Mouse (Mus musculus) brain, adult 2 months (tissue): Measurements from ENCODE around the gene Tapbpl.

Experiments
- DNase-seq: peaks from one replicate; pipeline ENCODE4 v3.0.0; 2011; ENCODE audit warnings: low read depth, low spot score

The Tapbpl gene

DNA sequence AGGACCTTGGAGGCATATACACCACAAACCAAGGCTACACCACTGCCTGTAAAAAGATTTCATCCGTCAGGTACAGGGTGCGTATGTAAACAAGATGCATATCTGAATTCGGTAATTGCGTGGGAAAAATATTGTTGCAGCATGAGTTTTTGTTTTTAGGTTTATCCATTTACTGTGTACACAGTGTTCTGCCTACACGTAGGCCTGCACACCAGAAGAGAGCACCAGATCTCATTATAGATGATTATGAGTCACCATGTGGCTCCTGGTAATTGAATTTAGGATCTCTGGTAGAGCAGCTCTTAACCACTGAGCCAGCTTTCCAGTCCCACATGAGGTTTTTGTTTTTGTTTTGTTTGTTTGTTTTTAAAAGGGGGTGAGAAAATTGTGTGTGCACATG, 34.5 kb downstream of the Tapbpl start:
- DNase-seq, result peak; percentile 60

DNA sequence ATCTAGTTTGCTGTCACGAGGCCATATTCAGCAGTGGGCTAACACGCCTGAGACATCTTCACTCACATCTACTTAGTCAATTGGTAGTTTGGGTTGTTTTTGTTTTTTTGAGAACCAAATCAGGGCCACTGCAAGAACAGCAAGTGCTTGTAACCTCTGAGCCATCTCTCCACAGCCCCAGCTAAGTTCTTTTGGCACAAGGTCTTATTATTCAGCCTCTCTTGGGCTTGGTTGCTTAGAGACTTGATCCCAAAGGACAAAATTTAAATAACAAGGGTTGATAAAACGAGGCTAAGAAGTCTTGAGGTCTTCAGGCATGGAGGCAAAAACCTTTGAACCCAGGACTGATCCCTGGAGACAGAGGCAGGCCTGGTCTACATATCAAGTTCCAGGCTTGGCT, 35.4 kb downstream of the Tapbpl start:
- no peak for DNase-seq

DNA sequence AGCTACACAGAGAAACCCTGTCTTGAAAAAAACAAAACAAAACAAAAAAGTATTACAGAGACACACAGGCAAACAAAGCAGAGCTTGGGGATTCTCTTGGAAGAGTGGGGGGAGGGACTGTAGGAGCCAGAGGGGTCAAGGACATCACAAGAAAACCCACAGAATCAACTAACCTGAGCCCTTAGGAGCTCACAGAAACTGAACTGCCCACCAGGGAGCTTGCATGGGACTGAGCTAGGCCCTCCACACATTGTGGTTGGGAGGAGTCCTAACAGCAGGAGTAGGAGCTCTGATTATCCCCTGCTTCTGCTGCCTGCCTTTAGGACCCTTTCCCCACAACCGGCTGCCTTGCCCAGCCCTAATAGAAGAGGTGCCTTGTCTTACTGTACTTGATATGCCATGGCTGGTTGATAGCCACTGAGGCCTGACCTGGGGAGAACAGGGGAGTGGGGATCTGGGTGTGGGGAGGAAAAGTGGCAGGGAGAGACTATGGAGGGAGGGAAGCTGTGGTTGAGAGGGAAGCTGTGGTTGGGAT, 36.1 kb downstream of the Tapbpl start:
- no peak for DNase-seq

DNA sequence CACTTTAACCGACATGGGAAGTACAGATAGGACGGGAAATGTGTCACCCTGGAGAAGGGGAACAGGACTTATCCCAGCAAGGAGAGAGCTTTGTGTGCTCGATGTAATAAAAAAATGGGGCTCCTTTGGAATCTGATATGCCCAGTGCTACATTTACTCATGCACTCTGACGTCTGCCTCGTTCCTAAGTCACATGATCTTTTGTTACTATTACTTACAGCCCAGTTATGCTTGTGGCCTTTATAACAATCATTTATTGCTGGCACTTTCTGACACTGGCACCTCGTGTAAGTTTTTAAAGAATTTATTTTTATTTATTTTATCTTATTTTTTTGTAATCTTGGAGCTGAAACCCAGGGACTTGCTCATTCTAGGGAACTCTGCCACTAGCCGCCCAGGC, 38.3 kb downstream of the Tapbpl start:
- DNase-seq, result no peak

DNA sequence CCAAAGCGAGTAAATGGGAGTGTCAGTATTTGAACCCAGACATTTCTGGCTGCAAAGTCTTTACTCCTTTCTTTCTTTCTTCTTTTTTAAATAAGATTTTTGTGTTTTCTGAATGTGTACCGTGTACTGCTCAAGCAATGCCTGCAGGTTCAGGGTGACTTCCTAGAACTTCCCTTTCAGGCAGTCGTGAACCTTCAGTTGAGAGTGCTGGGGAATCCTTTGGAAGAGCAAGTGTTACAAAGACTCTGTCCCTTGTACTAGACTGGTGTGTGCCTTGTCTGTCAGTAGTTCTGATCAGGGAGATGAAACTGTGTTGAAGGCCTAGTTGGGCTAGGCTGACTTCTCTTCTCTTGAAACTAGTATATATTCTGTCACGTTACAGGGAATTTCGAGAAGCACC, 38.8 kb downstream of the Tapbpl start:
- DNase-seq, result no peak

DNA sequence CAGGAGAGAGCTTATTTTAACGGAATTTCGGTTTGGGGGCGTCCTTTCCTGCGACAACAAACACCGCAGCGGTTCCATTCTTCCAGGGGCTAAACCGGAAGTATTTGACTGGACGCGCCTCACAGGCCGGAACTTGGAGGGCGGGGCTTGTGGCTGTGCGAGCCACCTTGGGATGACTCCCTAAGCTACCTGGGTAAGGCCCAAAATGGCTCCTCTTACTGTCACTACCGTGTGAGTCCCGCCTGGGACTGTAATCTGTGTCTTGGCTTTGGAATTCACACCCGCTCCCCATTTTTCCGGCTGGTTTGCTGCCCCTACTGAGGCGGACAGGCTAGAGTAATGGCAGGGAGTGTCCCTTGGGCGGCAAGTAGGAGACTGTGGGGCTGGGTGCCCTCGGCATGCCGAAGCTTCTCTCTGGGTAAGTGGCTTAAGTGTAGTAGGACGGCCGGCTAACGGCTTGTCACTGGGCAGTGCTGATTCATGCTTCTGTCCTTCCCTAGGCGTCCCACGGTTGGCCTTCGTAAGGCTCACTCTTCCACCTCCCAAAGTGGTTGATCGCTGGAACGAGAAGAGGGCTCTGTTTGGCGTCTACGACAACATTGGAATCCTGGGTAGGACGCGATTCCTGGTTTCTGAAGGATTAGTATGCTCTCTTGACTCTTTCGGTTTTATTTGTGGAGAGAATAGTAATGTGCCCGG, 39.5 kb downstream of the Tapbpl start:
- peak; percentile 97 for DNase-seq

DNA sequence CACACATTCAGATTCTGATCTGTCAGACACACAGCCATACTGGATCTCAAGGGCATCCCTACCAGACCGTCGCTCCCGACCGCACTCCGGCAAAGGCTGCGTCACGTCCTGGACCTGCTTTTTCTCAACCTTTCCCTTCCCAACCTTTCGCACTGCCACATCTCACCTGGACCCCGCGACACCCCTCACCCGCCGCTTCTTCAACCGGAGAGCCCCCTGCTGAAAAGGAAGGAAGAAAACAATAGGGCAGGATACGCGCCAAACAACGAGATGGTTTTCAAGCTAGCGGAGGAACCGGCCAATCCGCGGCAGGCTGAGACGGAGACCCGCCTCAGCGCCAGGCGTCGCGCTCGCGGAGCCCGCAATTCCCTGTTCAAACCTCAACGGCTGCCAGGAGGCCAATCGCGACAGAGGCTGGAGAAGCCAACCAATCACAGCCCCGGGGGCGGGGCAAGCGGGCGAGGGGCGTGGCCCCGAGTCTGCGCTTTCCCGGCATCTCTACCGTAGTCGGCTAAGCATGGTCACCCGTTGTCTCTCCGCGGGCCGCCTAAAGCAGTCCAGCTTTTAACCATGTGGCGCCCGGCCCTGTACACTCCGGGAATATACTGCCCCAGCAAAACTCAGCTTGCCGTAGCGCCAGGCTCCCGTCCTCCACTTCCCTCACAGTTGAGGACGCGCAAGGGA, 40.2 kb downstream of the Tapbpl start, which contains the start of the genes Ncapd2 and Mrpl51:
Ncapd2 (minus strand) TSS at position 370 of the 684 bp plus-strand sequence.
Mrpl51 (plus strand) TSS at position 470 of the 684 bp plus-strand sequence.
- DNase-seq, result peak; percentile 99

DNA sequence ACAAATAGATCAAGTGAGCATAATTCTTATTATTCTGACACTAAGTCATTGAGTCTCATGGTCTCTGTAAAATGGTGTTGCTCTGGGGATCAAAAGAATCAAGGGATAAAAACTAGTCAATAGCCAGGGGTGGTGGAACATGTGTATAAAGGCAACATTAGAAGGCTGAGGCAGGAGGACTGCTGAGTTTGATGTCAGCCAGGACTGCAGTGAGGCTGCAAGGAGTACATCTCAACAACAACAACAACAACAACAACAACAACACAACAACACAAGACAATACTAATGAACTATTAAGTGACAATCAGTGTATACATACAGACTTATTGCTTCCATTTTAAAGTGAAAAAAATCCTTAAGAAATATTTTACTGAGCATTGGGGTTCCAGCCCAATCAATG, 40.8 kb downstream of the Tapbpl start:
- no peak for DNase-seq

DNA sequence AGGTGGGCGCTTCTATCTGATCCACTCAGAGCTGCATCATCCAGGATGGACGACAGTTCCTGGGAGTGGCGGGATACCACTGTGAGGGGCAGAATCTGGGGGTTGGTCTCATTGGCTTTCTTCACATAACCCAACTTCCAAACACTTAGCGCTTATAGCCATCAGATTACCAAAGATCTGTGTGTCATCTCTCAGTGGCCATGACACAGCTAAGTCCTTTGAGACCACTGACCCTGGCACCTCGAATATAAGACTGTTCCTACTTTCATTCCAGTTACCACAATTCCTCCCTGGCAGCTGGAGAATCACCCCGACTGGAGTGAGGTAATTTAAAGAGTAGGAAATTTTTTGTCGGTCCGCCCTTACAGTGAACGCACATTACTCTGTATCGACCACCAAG, 45.5 kb downstream of the Tapbpl start:
- no peak for DNase-seq

DNA sequence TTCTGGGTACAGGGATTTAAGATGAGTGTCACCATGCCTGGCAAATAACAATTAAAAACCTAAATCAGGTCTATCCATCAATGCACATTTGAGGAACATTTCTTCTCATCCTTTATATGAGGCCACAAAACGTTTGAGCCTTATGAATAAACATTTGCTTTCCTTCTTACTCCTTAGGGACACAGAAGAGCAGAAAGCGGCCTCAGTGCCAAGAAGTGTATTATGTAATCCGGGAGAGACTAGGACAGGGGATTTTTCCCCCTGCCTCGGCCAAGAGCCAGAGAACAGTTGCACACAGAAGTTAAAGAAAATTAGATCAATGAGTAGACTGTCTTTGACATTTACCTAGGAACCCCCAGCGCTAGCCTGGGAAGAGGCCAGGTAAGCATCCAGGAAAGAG, 49.5 kb downstream of the Tapbpl start:
- peak; percentile 29 for DNase-seq

DNA sequence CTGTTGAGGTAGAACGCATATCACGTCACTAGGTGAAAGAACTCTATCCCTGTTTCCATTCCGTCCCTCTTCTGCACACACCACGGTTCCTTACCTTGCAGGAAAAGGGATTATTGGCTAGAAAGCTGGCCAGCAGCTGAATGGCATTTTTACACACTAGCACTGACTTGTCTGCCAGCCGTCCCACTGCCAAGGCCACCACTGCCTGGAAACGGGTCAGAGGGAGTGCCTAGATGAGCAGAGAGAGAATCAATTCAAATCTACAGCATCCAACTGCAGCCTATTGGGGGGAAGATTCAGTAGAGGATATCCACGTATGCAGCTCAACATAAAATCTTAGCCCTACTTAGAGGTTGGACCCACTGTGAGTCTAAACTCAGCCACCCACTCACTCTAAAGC, 52.1 kb downstream of the Tapbpl start:
- no peak for DNase-seq

DNA sequence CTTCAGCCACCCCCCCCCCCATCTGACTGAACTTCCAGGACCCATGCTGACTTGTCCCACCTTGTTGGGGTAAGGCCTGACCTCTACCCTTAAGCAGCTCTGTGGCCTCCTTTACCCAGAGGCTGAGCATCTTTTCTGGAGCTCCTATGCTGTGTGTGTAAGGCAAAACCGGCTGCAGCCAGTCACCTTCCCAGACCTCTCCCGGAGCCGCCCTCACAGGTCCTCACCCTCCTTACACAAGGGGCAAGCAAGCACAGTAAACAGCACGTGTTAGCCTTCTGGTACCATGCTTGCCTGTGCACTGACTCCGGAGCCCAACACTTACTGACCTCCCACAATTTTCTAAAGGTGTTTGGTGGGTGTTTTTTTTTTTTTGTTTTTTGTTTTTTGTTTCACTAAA, 56.2 kb downstream of the Tapbpl start:
- no peak for DNase-seq
